Mouse (Mus musculus) erythroblast, embryonic 14.5 days (primary cell): ENCODE measurements around the gene Kansl2. TPM values are rescaled to one million over a fixed set of nuclear protein-coding genes. Genes with fewer than 3 reads are reported as not detected.

ENCODE experiments used
- H3K27me3 ChIP-seq: 2 replicates; pipeline ENCODE4 v1.6.1; 2012; ENCODE audit warnings: inconsistent platforms; ENCODE audit not compliant: control insufficient read depth
- H3K36me3 ChIP-seq: 2 replicates; pipeline ENCODE4 v1.6.1; 2012; ENCODE audit warnings: mild to moderate bottlenecking, inconsistent platforms; ENCODE audit not compliant: control insufficient read depth
- H3K4me1 ChIP-seq: 2 replicates; pipeline ENCODE4 v1.6.1; 2012; ENCODE audit warnings: inconsistent platforms; ENCODE audit not compliant: control insufficient read depth
- H3K4me3 ChIP-seq: replicated peaks from 2 replicates; pipeline ENCODE3; 2012; ENCODE audit warnings: moderate library complexity, mild to moderate bottlenecking, inconsistent platforms
- H3K9me3 ChIP-seq: 2 replicates; pipeline ENCODE4 v1.6.1; 2012; ENCODE audit warnings: low read length, inconsistent platforms, mixed read lengths; ENCODE audit not compliant: control insufficient read depth
- GATA1 ChIP-seq: IDR thresholded peaks from 2 replicates; pipeline ENCODE4 v1.6.1; 2012; ENCODE audit warnings: low read length, inconsistent platforms, mixed read lengths
- TAL1 ChIP-seq: IDR thresholded peaks from 3 replicates; pipeline ENCODE4 v1.6.1; 2012; ENCODE audit warnings: low read length, inconsistent platforms, mixed read lengths
- polyA plus RNA-seq: library from polyadenylated mRNA; stranded (reverse); fragments of >175 nt; gene quantifications from 2 replicates; pipeline ENCODE4 v1.2.3, GENCODE M21; 2012

Kansl2 gene
- polyA plus RNA-seq, 1 experiment = 2.3 TPM

DNA sequence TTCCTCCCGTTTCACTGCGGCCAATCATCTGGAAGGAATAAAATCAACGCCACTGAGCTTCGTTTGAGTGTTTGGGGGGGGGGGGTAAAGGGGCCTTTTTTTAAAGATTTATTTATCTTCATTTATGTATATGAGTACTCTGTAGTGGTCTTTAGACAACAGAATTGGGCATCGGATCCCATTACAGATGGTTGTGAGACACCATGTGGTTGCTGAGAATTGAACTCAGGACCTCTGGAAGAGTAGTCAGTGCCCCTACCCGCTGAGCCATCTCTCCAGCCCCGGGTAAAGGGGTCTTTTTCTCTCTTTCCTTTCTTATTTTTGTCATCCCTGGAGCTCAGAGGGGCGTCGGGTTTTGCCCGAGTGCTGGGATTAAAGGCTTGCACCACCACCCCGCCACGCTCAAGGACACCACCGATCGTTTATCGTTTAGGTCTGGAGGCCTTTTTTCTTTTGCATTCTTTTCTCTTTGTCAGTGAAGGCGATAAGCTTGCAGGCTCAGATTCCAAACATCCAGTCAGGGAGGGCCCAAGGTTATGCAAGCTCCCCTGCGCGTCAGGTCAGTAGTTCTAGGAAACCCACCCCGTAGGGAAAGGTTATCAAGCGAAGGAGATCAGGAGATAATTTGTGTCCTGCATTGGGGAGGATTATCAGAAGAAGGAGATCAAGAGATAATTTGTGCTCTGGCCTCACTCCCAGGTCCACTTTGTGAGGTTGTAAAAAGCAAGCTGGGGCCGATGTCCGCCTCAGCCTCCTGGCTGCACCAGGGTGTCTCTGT, 34.4 kb upstream of the Kansl2 start:
- peaks cover 32% of the 10 kb centered on the region for H3K36me3 ChIP-seq
- H3K27me3 ChIP-seq = no peaks in the 10 kb centered on the region
- TF ChIP-seq GATA1 (peak; percentile 73), TAL1 (no peak)
- peak overlapping the region; percentile 76 for H3K4me3 ChIP-seq
- H3K9me3 ChIP-seq = no peaks in the 10 kb centered on the region
- H3K4me1 ChIP-seq = peaks cover 37% of the 10 kb centered on the region

DNA sequence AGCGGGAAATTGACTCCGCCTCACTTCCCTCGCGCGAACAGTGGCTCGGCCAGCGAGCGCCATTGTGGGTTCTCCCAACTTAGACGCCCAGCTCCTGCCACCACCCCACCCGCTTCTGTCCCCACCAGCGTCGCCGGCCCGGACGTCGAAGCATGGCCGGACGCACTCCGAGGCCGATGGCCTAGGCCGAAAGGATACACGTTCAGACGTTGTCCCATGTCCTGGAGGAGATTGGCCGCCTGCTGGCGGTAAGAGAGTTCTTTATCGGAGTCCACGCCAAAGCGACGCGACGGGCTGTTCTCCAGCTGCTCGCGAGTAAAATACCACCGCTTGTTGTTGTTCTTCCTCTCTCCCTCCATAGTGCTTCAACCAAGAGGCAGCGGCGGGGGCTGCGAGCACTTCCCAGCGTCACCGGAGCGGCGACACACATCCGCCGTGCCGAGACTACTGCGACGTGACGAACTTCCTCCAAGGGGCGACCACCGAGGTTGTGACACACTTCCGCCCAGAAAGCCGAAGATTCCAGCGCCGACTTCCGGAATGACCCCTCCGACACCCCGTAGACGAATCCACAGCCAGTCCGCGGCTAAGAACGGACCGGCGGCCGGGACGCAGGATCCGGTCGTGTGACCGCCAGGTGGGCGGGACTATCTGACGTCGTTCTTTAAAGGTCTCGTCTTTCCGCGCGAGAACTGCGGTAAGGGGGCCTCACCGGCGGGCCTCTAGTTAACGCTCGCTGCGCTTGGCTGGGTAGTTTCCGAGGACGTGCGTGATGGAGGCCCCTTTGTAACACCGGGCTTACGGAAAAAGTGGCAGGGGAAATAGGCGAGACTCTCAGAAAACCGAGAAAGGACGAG, 33.4 kb upstream of the Kansl2 start:
- Histone ChIP-seq H3K4me3 (peak overlapping the region; percentile 76), H3K4me1 (peaks cover 40% of the 10 kb centered on the region), H3K27me3 (no peaks in the 10 kb centered on the region), H3K9me3 (no peaks in the 10 kb centered on the region), H3K36me3 (peaks cover 42% of the 10 kb centered on the region)
- TF ChIP-seq TAL1 (no peak), GATA1 (no peak)

DNA sequence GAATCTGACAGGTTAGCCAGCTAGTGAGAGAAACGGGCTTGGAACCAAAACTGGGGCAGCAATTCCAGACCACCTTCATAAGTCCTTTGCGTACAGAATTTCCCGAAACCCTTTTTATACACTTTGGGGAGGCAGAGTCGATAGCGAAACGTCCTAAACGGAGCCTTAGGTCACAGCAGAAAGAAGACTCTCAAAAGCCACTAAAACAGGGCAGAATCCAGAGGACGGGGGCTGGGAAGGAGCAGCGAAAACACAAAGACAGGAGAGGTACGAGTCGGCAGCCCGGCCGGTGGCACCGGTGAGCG, 32.9 kb upstream of the Kansl2 start:
- no peaks in the 10 kb centered on the region for H3K27me3 ChIP-seq
- peaks cover 43% of the 10 kb centered on the region for H3K4me1 ChIP-seq
- TF ChIP-seq GATA1 = no peak
- no peaks in the 10 kb centered on the region for H3K9me3 ChIP-seq
- H3K36me3 ChIP-seq = peaks cover 48% of the 10 kb centered on the region
- peak overlapping the region; percentile 76 for H3K4me3 ChIP-seq

DNA sequence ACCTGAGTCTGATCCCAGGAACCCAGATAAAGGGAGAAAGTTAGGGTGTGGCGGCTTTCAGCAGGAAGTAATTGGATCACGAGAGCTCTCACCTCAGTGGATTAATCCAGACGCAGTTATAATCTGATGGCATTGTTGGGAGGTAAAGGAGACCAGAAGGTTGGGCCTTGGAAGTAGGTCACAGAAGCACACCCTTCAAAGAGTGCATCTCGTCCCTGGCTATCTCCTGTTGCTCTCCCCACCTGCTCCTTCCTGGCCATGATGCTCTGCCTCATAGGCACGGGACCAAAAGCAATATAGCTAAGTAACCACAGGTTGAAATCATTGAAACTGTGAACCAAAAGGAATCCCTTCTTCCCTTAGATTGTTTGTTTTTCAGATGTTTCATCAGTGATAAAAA, 23.1 kb upstream of the Kansl2 start:
- no peaks in the 10 kb centered on the region for H3K27me3 ChIP-seq
- TF ChIP-seq GATA1 = no peak
- no peak for TF ChIP-seq TAL1
- peaks cover 95% of the 10 kb centered on the region for H3K36me3 ChIP-seq
- H3K4me1 ChIP-seq = peaks cover 5% of the 10 kb centered on the region
- no peak overlapping the region for H3K4me3 ChIP-seq
- H3K9me3 ChIP-seq = no peaks in the 10 kb centered on the region

DNA sequence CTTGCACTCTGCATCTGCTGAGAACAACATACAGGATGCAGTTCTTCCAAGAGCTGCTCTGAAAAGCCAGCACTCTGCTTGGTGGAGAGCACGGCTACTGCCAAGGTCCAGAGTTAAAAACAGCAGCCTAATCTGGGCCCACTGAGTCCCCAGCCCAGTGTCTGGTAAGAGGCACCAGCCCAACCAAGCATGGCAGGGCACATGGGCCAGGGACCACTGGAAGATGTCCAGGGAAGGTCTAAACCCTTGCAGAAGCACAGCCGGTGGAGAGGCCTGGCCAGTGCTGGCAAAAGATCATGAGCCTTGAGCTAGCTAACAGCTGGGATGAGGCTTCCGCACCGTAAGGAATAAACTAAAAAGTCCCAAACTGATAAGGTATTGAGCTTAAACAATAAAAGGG, 21.8 kb upstream of the Kansl2 start:
- no peaks in the 10 kb centered on the region for H3K9me3 ChIP-seq
- H3K4me1 ChIP-seq = peaks cover 2% of the 10 kb centered on the region
- TF ChIP-seq TAL1 (no peak), GATA1 (no peak)
- H3K27me3 ChIP-seq = no peaks in the 10 kb centered on the region
- no peak overlapping the region for H3K4me3 ChIP-seq
- H3K36me3 ChIP-seq = peaks cover 96% of the 10 kb centered on the region

DNA sequence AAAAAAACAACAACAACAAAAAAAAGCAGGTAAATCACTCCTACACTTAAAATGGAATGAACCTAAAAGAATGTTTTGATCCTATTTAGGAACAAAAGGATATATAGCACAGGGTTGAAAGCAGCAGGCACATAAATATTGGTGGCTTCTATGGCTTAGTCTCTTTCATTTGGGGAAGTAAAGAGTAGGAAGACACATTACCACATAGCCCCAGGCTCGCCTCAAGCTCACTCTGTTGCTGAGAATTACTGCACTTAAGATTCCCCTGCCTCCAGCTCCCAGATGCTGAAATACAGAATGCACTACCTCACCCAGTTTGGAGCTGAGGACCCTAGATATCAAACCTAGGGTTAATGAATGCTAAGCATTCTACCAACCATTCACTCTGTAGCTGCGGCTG, 18.7 kb upstream of the Kansl2 start:
- H3K9me3 ChIP-seq = no peaks in the 10 kb centered on the region
- H3K36me3 ChIP-seq = peaks cover 96% of the 10 kb centered on the region
- TF ChIP-seq GATA1 = no peak
- no peak for TF ChIP-seq TAL1
- peaks cover 2% of the 10 kb centered on the region for H3K4me1 ChIP-seq
- no peak overlapping the region for H3K4me3 ChIP-seq
- H3K27me3 ChIP-seq = no peaks in the 10 kb centered on the region

DNA sequence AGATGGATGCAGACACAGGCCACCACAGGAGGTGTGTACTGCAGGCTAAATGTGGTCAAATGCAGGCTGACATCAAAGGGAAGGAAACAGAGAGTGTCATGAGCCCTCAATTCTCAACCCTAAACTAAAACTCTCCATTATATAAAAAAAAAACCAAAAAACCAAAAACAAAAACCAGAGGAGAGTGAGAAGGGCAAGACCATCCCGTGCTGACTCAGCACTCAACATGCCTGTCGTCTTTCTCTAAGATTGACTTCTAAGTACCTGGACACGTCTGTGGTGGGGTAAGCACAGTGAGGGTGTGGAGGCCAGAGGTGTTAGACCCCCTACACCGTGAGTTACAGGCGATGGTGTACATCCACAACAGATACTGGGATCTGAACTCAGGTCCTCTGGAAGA, 12.8 kb upstream of the Kansl2 start:
- no peak for TF ChIP-seq TAL1
- TF ChIP-seq GATA1 = no peak
- H3K36me3 ChIP-seq = peaks cover 98% of the 10 kb centered on the region
- H3K4me1 ChIP-seq = peaks cover 7% of the 10 kb centered on the region
- H3K9me3 ChIP-seq = no peaks in the 10 kb centered on the region
- no peaks in the 10 kb centered on the region for H3K27me3 ChIP-seq
- no peak overlapping the region for H3K4me3 ChIP-seq

DNA sequence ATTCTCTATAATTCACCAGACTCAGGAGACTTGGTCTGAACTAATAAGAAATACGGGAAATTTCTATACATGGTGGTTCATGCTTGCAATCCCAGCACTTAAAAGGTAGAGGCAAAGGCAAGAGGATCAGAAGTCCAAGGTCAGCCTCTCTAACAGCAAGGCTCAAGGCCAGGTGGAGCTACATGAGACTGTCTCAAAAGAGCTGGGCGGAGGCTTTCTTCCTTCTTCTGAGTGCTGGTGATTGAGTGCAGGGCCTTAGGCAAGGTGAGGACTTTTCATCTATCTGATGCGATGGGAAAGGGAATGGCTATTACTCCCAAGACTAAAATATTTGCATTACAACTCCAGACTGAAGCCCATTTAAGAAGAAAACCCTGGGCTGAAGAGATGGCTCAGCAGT, 11.1 kb upstream of the Kansl2 start:
- H3K36me3 ChIP-seq = peaks cover 98% of the 10 kb centered on the region
- H3K4me1 ChIP-seq = peaks cover 7% of the 10 kb centered on the region

DNA sequence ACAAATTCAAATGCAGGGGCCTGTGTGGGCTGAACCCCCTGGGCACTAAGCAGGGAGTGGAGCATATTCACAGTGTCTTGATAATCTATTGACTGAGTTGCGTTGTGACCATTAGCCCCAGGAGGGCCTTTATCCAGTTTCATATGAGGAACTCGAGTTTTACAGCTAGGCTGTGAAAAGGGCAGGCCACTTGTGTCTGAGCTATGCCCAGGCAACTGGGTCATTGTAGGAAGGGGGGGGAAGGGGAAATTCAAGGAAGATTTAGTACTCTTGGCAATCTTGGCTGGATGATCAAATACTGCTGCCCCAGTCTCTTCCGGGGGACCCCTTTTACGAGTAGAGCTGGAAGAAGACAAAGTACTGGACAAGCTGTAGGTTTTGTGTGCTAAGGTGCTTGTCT, 9.3 kb upstream of the Kansl2 start:
- Histone ChIP-seq H3K27me3 (no peaks in the 10 kb centered on the region), H3K4me1 (peaks cover 7% of the 10 kb centered on the region), H3K36me3 (peaks cover 98% of the 10 kb centered on the region)

More for the DNA sequence above, 11.1 kb upstream of the Kansl2 start:
- H3K27me3 ChIP-seq = no peaks in the 10 kb centered on the region
- no peak for TF ChIP-seq TAL1
- no peak for TF ChIP-seq GATA1
- no peak overlapping the region for H3K4me3 ChIP-seq
- no peaks in the 10 kb centered on the region for H3K9me3 ChIP-seq

More for the DNA sequence above, 9.3 kb upstream of the Kansl2 start:
- H3K9me3 ChIP-seq = no peaks in the 10 kb centered on the region
- no peak overlapping the region for H3K4me3 ChIP-seq
- TF ChIP-seq TAL1 = no peak
